Mouse (Mus musculus): Measurements from ENCODE around the gene Sgip1.

DNA sequence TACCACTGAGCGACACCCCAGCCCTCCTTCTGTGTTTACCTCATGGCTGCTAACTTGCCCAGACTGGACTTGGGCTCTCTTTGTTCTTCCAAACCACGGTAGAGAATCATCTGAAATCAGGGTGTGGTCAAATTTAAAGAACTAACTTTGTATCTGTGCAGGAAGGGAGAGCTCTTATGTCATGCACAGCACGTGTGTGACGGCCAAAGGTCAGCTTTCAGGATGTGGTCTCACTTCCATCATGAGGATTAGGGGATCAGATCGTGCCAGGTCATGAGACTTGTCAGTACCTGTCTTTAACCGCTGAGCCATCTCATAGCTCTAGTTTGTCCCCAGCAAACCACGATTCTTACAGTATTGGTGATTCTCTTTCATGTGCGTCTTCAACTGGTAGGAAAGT, 240.6 kb downstream of the Sgip1 start:
- TF ChIP-seq CTCF (IDR thresholded peaks at IDR 0.05; ENCODE audit: insufficient read depth, low read depth, low read length) (no peak), POLR2A (IDR thresholded peaks at IDR 0.05; ENCODE audit: insufficient read depth, low read depth, low read length) (no peak)
